Mouse (Mus musculus): Measurements from ENCODE around the gene Ak5. TPM values are rescaled to one million over a fixed set of nuclear protein-coding genes. Genes with fewer than 3 reads are reported as not detected.
A peak's percentile ranks its signal among the peaks of the same experiment; 100 is the strongest.

The Ak5 gene
- polyA plus RNA-seq, 1 experiment from 2014 or later = 1.9 TPM

DNA sequence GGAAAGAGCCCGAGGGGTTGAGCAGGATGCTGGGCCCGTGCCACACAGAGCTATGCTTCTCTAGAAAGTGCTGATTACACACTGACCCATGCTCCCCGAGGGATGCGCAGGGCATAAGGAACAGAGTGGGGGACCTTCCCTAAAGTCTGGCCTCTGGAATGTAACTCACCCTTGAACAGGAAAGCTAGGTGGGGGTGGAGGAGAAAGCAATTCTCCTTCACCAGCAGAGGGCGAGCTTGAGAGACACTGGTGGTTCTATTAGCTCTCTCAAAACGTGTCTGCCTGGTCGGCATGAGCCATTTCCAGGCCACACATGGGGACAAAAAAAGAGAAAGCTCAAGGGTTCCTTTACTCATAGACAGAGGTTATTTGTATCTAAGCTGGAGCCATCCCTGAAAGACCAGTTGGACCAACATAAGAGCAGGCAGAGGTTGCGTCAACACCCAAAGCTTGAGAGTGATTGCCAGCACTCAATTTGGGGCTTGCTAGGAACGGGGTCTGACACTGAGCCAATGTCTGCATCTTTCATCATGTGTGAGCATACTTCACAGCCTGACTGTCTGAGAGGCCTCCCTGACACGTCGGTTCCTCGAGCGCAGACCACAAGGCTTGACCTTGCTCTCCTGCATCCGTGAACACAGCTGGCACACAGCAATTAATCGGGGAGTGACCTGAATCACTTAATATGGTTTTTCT, 193.4 kb downstream of the Ak5 start:
- Histone ChIP-seq H3K27ac (replicated peaks) (no peak overlapping the region), H3K36me3 (ENCODE audit: control insufficient read depth, insufficient read depth, low read length) (no peaks in the 10 kb centered on the region), H3K4me3 (ENCODE audit: low read depth, low read length) (no peak overlapping the region), H3K9me3 (ENCODE audit: control insufficient read depth, low read length) (no peaks in the 10 kb centered on the region), H3K4me2 (replicated peaks; ENCODE audit: low read depth) (no peak overlapping the region), H3K4me1 (replicated peaks; ENCODE audit: control insufficient read depth, insufficient read depth) (no peaks in the 10 kb centered on the region), H3K9ac (ENCODE audit: low read length) (no peak overlapping the region), H3K27me3 (ENCODE audit: control insufficient read depth, insufficient read depth, low read length) (no peaks in the 10 kb centered on the region)
- 60% methylated on average over 15 of the region's 15 CpGs for WGBS
- peak; percentile 89 for TF ChIP-seq CTCF (IDR thresholded peaks at IDR 0.05; ENCODE audit: low read depth)
- TF ChIP-seq EP300 (optimal IDR thresholded peaks at IDR 0.05) = no peak
- ATAC-seq (ENCODE audit: low FRiP score, low TSS enrichment) = no peak
- peak; percentile 81 for DNase-seq (ENCODE audit: low spot score)

DNA sequence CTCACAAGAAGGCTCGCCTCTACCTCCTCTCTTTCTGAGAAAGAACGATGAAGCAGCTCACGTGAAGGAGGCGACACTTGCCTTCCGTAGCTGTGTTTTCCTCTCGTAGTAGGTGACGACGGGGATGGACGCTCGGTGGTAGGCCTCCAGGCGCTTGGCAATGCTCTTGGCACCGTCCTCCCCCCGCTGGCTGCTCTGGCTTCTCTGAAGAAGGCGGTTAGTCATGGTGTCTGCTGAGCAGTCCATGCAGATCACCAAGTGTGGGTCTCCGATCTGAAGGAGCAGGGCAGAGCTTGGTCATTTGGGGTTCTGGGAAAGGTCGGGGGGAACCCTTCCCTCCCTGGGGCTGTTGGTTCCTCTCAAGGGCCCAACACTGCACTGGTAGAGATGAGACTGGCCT, 195.5 kb downstream of the Ak5 start:
- no peaks in the 10 kb centered on the region for H3K36me3 ChIP-seq (ENCODE audit: control insufficient read depth, insufficient read depth, low read length)
- WGBS = 89% methylated on average over 16 of the region's 16 CpGs

DNA sequence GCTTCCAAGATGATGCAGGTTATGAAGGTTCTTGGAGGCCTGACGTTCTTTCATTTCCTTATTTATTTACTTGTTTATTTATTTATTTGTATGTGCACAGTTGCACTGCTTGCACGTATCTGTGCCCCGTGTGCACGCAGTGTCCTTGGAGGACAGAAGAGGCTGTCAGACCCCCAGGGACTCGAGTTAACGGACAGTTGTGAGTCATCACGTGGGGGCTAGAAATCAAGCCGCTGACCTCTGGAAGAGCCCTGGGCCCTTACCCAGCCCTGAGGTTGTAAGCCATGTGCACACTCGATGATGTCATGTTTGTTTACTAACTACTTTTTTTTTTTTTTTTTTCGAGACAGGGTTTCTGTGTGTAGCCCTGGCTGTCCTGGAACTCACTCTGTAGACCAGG, 197.8 kb downstream of the Ak5 start:
- Histone ChIP-seq H3K27ac (replicated peaks) (no peak overlapping the region), H3K4me3 (ENCODE audit: low read depth, low read length) (no peak overlapping the region), H3K4me1 (replicated peaks; ENCODE audit: control insufficient read depth, insufficient read depth) (no peaks in the 10 kb centered on the region), H3K9ac (ENCODE audit: low read length) (no peak overlapping the region), H3K9me3 (ENCODE audit: control insufficient read depth, low read length) (no peaks in the 10 kb centered on the region), H3K4me2 (replicated peaks; ENCODE audit: low read depth) (no peak overlapping the region), H3K27me3 (ENCODE audit: control insufficient read depth, insufficient read depth, low read length) (no peaks in the 10 kb centered on the region), H3K36me3 (ENCODE audit: control insufficient read depth, insufficient read depth, low read length) (no peaks in the 10 kb centered on the region)
- TF ChIP-seq EP300 (optimal IDR thresholded peaks at IDR 0.05) (no peak), CTCF (IDR thresholded peaks at IDR 0.05; ENCODE audit: low read depth) (no peak)
- 68% methylated on average over 10 of the region's 10 CpGs for WGBS
- ATAC-seq (ENCODE audit: low FRiP score, low TSS enrichment) = no peak
- no peak for DNase-seq (ENCODE audit: low spot score)

More for the DNA sequence above, 195.5 kb downstream of the Ak5 start:
- TF ChIP-seq CTCF (IDR thresholded peaks at IDR 0.05; ENCODE audit: low read depth) = no peak
- TF ChIP-seq EP300 (optimal IDR thresholded peaks at IDR 0.05) = no peak
- H3K27ac ChIP-seq (replicated peaks) = no peak overlapping the region
- no peaks in the 10 kb centered on the region for H3K9me3 ChIP-seq (ENCODE audit: control insufficient read depth, low read length)
- ATAC-seq (ENCODE audit: low FRiP score, low TSS enrichment) (no peak), DNase-seq (ENCODE audit: low spot score) (no peak)
- no peaks in the 10 kb centered on the region for H3K4me1 ChIP-seq (replicated peaks; ENCODE audit: control insufficient read depth, insufficient read depth)
- H3K9ac ChIP-seq (ENCODE audit: low read length) = no peak overlapping the region
- no peak overlapping the region for H3K4me3 ChIP-seq (ENCODE audit: low read depth, low read length)
- H3K27me3 ChIP-seq (ENCODE audit: control insufficient read depth, insufficient read depth, low read length) = no peaks in the 10 kb centered on the region
- H3K4me2 ChIP-seq (replicated peaks; ENCODE audit: low read depth) = no peak overlapping the region

DNA sequence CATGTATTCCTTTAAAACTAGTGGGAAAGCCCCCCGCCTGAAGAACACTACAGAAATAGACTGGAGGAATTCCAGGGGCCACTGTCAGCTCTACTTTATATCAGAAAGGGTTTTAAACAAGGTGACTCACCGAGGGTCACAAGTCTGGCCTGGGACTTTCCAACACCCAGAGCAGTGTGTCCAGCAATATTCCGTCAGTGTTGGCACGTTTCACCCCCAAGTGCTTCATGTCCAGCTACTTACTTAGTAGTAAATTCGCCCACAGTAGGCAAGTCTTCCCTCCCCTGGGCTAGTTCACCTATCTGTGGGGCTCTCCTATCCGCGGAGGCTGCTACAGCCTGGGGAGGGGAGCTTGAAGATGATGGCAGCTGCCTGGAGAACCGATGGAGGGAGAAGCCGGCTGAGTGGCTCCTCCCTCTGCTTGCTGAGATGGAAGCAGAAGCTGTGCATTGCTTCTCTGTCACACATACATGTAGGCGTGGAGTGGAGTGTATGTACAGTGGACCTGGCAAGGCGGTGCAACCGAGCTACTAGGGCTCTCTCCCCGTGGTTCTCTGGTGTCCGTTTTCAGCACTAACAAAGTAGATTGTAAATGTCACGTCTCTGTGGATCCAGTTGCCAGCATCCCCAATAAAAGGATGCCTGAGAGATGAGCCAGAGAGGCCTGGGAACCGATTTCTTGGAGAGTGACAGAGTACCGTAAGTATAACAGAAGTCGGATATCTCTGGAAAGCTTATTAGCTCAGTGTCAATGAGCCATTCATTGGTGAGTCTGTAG, 198.5 kb downstream of the Ak5 start:
- no peaks in the 10 kb centered on the region for H3K4me1 ChIP-seq (replicated peaks; ENCODE audit: control insufficient read depth, insufficient read depth)
- no peaks in the 10 kb centered on the region for H3K9me3 ChIP-seq (ENCODE audit: control insufficient read depth, low read length)
- H3K9ac ChIP-seq (ENCODE audit: low read length) = no peak overlapping the region
- no peak overlapping the region for H3K27ac ChIP-seq (replicated peaks)
- no peak overlapping the region for H3K4me3 ChIP-seq (ENCODE audit: low read depth, low read length)
- H3K4me2 ChIP-seq (replicated peaks; ENCODE audit: low read depth) = no peak overlapping the region
- H3K27me3 ChIP-seq (ENCODE audit: control insufficient read depth, insufficient read depth, low read length) = no peaks in the 10 kb centered on the region
- 59% methylated on average over 18 of the region's 18 CpGs for WGBS
- TF ChIP-seq CTCF (IDR thresholded peaks at IDR 0.05; ENCODE audit: low read depth) = no peak
- DNase-seq (ENCODE audit: low spot score) (no peak), ATAC-seq (ENCODE audit: low FRiP score, low TSS enrichment) (no peak)
- no peaks in the 10 kb centered on the region for H3K36me3 ChIP-seq (ENCODE audit: control insufficient read depth, insufficient read depth, low read length)

DNA sequence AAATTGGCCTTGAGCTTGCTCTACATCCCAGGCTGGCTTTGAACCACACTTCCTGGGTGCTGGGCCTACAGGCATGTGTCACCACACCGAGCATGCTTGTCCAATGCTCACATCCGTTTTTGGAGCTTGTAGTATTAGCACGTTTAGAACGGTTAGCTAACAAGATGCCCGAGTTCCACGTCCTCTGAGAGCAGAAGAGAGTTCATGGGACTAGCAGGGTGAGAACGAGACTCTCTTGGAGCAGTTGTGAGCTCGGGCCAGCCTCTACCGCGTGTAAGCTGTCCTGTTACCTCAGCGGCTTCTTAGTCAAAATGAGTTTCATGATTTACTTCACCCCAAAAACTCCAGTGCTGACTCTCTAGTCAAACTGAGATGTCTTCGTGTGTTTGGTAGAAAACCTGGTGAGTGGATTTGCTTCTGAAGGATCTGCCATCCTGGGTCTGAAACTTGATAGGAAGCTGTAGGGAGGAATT, 199.6 kb downstream of the Ak5 start:
- TF ChIP-seq CTCF (IDR thresholded peaks at IDR 0.05; ENCODE audit: low read depth) (no peak), EP300 (optimal IDR thresholded peaks at IDR 0.05) (no peak)
- Histone ChIP-seq H3K27ac (replicated peaks) (no peak overlapping the region), H3K9ac (ENCODE audit: low read length) (no peak overlapping the region), H3K4me3 (ENCODE audit: low read depth, low read length) (no peak overlapping the region), H3K4me1 (replicated peaks; ENCODE audit: control insufficient read depth, insufficient read depth) (no peaks in the 10 kb centered on the region), H3K36me3 (ENCODE audit: control insufficient read depth, insufficient read depth, low read length) (no peaks in the 10 kb centered on the region), H3K4me2 (replicated peaks; ENCODE audit: low read depth) (no peak overlapping the region), H3K9me3 (ENCODE audit: control insufficient read depth, low read length) (no peaks in the 10 kb centered on the region), H3K27me3 (ENCODE audit: control insufficient read depth, insufficient read depth, low read length) (no peaks in the 10 kb centered on the region)
- 74% methylated on average over 12 of the region's 12 CpGs for WGBS
- DNase-seq (ENCODE audit: low spot score) = no peak
- no peak for ATAC-seq (ENCODE audit: low FRiP score, low TSS enrichment)

DNA sequence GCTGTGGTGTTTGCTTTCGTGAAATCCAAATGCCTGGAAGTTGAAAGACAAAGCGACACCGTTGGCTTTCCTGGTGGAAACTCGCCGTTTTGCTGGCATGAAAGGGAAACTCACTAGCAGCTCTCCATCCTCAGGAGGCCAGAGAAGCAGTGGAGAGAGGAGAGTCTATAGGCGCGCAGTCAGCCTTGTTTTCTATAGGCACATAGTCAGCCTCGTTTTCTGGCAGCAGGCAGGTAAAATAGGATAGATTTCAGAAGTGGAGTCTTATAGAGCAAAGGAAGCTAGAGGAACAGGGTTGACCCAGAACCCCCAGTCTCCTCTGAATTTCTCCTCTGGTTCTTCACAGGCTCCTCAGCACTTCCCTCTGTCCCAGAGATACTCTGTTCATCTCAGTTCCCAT, 200.1 kb downstream of the Ak5 start:
- no peak overlapping the region for H3K9ac ChIP-seq (ENCODE audit: low read length)
- no peak overlapping the region for H3K4me2 ChIP-seq (replicated peaks; ENCODE audit: low read depth)
- no peaks in the 10 kb centered on the region for H3K27me3 ChIP-seq (ENCODE audit: control insufficient read depth, insufficient read depth, low read length)
- H3K36me3 ChIP-seq (ENCODE audit: control insufficient read depth, insufficient read depth, low read length) = no peaks in the 10 kb centered on the region
- H3K4me1 ChIP-seq (replicated peaks; ENCODE audit: control insufficient read depth, insufficient read depth) = no peaks in the 10 kb centered on the region
- H3K9me3 ChIP-seq (ENCODE audit: control insufficient read depth, low read length) = no peaks in the 10 kb centered on the region
- no peak overlapping the region for H3K4me3 ChIP-seq (ENCODE audit: low read depth, low read length)
- TF ChIP-seq EP300 (optimal IDR thresholded peaks at IDR 0.05) (no peak), CTCF (IDR thresholded peaks at IDR 0.05; ENCODE audit: low read depth) (no peak)
- WGBS = 90% methylated on average over 8 of the region's 8 CpGs
- no peak for ATAC-seq (ENCODE audit: low FRiP score, low TSS enrichment)
- H3K27ac ChIP-seq (replicated peaks) = no peak overlapping the region
- DNase-seq (ENCODE audit: low spot score) = no peak

Measured in stomach, postnatal 0 days (tissue).